Comparison of ENCODE assay signal across 9 mouse cellular contexts in genomic region chr7:70515341-70515851, GRCm38 (mm10).
A peak's percentile ranks its signal among the peaks of the same experiment; 100 is the strongest.
DNase-seq lines count a peak whose midpoint lies in the region; ATAC-seq and TF ChIP-seq lines count a peak whose summit lies in the region.
"Had no signal": no experiment of that assay in that cellular context is flagged by ENCODE, and none has a peak within 500 bp of the region (broad histone marks: within the 10 kb centered on the region; RNA-seq: fewer than 3 reads in every experiment).

No protein-coding gene starts in this region.

- 23% methylated on average over 8 of the region's 8 CpGs for WGBS in heart, embryonic 10.5 days
- WGBS in embryonic facial prominence, embryonic 12.5 days, result 20% methylated on average over 8 of the region's 8 CpGs

- ATAC-seq in embryonic facial prominence, embryonic 12.5 days (ENCODE audit: insufficient number of reproducible peaks, insufficient read depth, low FRiP score, low TSS enrichment), result peak; percentile 60; the same call in 1 of the 2 replicates

- no peaks in the 10 kb centered on the region for H3K36me3 ChIP-seq in heart, embryonic 10.5 days
- no peaks in the 10 kb centered on the region for H3K36me3 ChIP-seq in embryonic facial prominence, embryonic 12.5 days

- H3K4me3 ChIP-seq in heart, embryonic 10.5 days, result no peak overlapping the region
- no peak overlapping the region for H3K4me3 ChIP-seq in embryonic facial prominence, embryonic 12.5 days
- H3K4me3 ChIP-seq in layer of hippocampus, adult 2 months, result no peak overlapping the region

- peak overlapping the region; percentile 22; the same call in 1 of the 2 replicates for H3K4me2 ChIP-seq in embryonic facial prominence, embryonic 12.5 days (replicated peaks)

- H3K27me3 ChIP-seq in heart, embryonic 10.5 days (ENCODE audit: insufficient read depth, poor library complexity, severe bottlenecking), result peaks cover 24% of the 10 kb centered on the region
- no peaks in the 10 kb centered on the region for H3K27me3 ChIP-seq in embryonic facial prominence, embryonic 12.5 days

- H3K27ac ChIP-seq in heart, embryonic 10.5 days, result 0 out of 2 replicates have a peak overlapping the region, but pooled peaks have one; percentile 16
- H3K27ac ChIP-seq in embryonic facial prominence, embryonic 12.5 days, result no peak overlapping the region
- no peak overlapping the region for H3K27ac ChIP-seq in layer of hippocampus, adult 2 months

- H3K9me3 ChIP-seq in heart, embryonic 10.5 days, result no peaks in the 10 kb centered on the region
- no peaks in the 10 kb centered on the region for H3K9me3 ChIP-seq in embryonic facial prominence, embryonic 12.5 days

- TF ChIP-seq CTCF in layer of hippocampus, adult 2 months (conservative IDR thresholded peaks at IDR 0.05), result no peak

- intact Hi-C loops in heart, postnatal 25 days (cut with DNase I), result no loop called here

- no peak overlapping the region for H3K9ac ChIP-seq in embryonic facial prominence, embryonic 12.5 days

- no peak for DNase-seq in heart, embryonic 10.5 days (ENCODE audit: low spot score)
- no peak for DNase-seq in heart, postnatal 25 days (ENCODE audit: low spot score)
- DNase-seq in kidney, postnatal 25 days, result peak; percentile 57 to 58
- DNase-seq in mesoderm, embryonic 11.5 days (ENCODE audit: low read depth, low spot score), result peak; percentile 39
- no peak for DNase-seq in layer of hippocampus, adult 2 months (ENCODE audit: low spot score in 2 of 2)
- no peak for DNase-seq in ovary, postnatal 14 days (ENCODE audit: low spot score)
- DNase-seq in ovary, adult 18-20 months (ENCODE audit: low spot score), result no peak
- DNase-seq: cerebellum, adult 8-10 months had no signal

- H3K4me1 ChIP-seq in heart, embryonic 10.5 days, result peaks cover 27% of the 10 kb centered on the region
- H3K4me1 ChIP-seq in embryonic facial prominence, embryonic 12.5 days, result peaks cover 17% of the 10 kb centered on the region

Comparison
In these comparisons a context has a peak if more than half of its experiments do, and no peak if none do; other contexts are left out.
1. DNase-seq: peak in kidney, postnatal 25 days (2 of 2) and mesoderm, embryonic 11.5 days (single experiment); none in heart, embryonic 10.5 days (single experiment), heart, postnatal 25 days (single experiment), layer of hippocampus, adult 2 months (0 of 2), ovary, postnatal 14 days (single experiment) and ovary, adult 18-20 months (single experiment).